Mouse (Mus musculus): ENCODE measurements around the gene Skp1a. TPM values are rescaled to one million over a fixed set of nuclear protein-coding genes. Genes with fewer than 3 reads are reported as not detected.

The Skp1a gene
- polyA plus RNA-seq, 1 experiment, result 7.5 TPM

DNA sequence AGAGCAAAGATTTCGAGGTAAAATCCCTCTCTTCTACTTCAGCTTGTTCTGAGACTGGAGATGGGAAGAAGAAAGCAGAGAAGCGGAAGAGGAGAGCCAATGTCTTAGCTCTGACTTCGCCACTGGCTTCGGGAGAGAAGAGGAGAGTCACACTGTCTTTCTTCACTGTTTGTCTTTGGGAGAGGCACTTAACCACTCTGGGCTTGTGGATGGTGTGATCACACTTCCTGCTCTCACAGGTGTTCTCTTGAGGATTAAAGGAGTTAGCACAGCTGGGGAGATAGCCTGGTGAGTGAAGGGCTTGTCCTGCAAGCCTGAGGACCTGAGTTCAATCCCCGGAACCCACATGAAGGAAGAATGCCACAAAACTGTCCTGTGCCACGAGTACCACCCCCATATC, 61.1 kb downstream of the Skp1a start:
- Histone ChIP-seq H3K27me3 (ENCODE audit: control insufficient read depth, insufficient read depth, low read length) (no peaks in the 10 kb centered on the region), H3K4me1 (ENCODE audit: control insufficient read depth, insufficient read depth, insufficient read length, low read length) (no peaks in the 10 kb centered on the region), H3K27ac (ENCODE audit: insufficient read depth, low read depth, low read length) (no peak overlapping the region)

DNA sequence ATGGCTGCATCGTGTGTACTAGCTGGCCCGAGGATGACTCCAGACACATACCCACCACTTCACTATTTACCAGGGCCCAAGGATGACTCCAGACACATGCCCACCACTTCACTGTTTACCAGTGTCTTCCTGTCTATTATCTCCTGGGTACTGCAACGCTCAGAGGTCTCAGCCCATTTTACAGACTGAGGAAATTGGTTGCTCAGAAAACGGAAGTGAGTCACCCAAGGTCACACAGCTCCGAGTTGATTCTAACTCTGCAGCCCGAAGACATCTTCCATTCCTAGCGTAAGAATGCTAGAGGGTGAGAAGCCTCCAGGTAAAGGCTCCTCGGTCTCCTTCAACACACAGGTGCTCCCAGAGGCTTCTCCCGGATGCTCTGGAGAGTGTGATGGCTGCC, 62.3 kb downstream of the Skp1a start:
- TF ChIP-seq POLR2A (IDR thresholded peaks at IDR 0.05; ENCODE audit: low read depth, low read length) (no peak), CTCF (IDR thresholded peaks at IDR 0.05; ENCODE audit: extremely low read depth, insufficient read length, insufficient replicate concordance, low read depth, low read length) (no peak)
- no peaks in the 10 kb centered on the region for H3K4me1 ChIP-seq (ENCODE audit: control insufficient read depth, insufficient read depth, insufficient read length, low read length)
- H3K27ac ChIP-seq (ENCODE audit: insufficient read depth, low read depth, low read length), result no peak overlapping the region
- no peak overlapping the region for H3K4me3 ChIP-seq (ENCODE audit: low read depth, low read length)
- no peaks in the 10 kb centered on the region for H3K27me3 ChIP-seq (ENCODE audit: control insufficient read depth, insufficient read depth, low read length)
- 75% methylated on average over 9 of the region's 9 CpGs for WGBS
- H3K36me3 ChIP-seq (ENCODE audit: control insufficient read depth, insufficient read depth, low read length), result no peaks in the 10 kb centered on the region

More for the DNA sequence above, 61.1 kb downstream of the Skp1a start:
- TF ChIP-seq CTCF (IDR thresholded peaks at IDR 0.05; ENCODE audit: extremely low read depth, insufficient read length, insufficient replicate concordance, low read depth, low read length) (no peak), POLR2A (IDR thresholded peaks at IDR 0.05; ENCODE audit: low read depth, low read length) (no peak)
- Histone ChIP-seq H3K4me3 (ENCODE audit: low read depth, low read length) (no peak overlapping the region), H3K36me3 (ENCODE audit: control insufficient read depth, insufficient read depth, low read length) (no peaks in the 10 kb centered on the region)
- WGBS, result 65% methylated on average over 6 of the region's 6 CpGs

Other genes starting within 250 kb of the Skp1a start
- 7.2 and 18.2 TPM in 2 replicates for gene Ube2b, start 231.2 kb upstream of the Skp1a start, polyA plus RNA-seq (2012; rRNA removed)
- 0.09 and 0.24 TPM in 2 replicates for gene Cdkl3, start 227.8 kb upstream of the Skp1a start, polyA plus RNA-seq (2012; rRNA removed)
- gene Ppp2ca, start 133.3 kb upstream of the Skp1a start, polyA plus RNA-seq (2012; rRNA removed), result 11.9 and 27.0 TPM in 2 replicates
- gene Olfr1373, start 86.5 kb upstream of the Skp1a start, polyA plus RNA-seq (2012; rRNA removed), result not detected in 2 replicates
- gene Olfr1371, start 18.0 kb upstream of the Skp1a start, polyA plus RNA-seq (2012; rRNA removed), result not detected in 2 replicates
- gene Tcf7, start 51.0 kb downstream of the Skp1a start, polyA plus RNA-seq (2012; rRNA removed), result 4.4 and 10.7 TPM in 2 replicates
- gene Vdac1, start 128.9 kb downstream of the Skp1a start, polyA plus RNA-seq (2012; rRNA removed), result 23.1 and 47.0 TPM in 2 replicates
- gene 9530068E07Rik, start 164.4 kb downstream of the Skp1a start, polyA plus RNA-seq (2012; rRNA removed), result 69.8 and 80.0 TPM in 2 replicates

Data from small intestine, adult 2 months (tissue).